Mouse (Mus musculus): ENCODE results near the gene Dnajc5. TPM values are rescaled to one million over a fixed set of nuclear protein-coding genes. Genes with fewer than 3 reads are reported as not detected.

Gene Dnajc5
- total RNA-seq, 2 experiments from 2014 or later, result 300 to 308 TPM

- no peak for DNase-seq (ENCODE audit: low spot score in 2 of 2)
- intact Hi-C loops (cut with DNase I), result no loop called here
Measured at GRCm38 (mm10) chr2:181568272-181569008, 48.2 kb downstream of the Dnajc5 start.

- intact Hi-C loops (cut with DNase I), result no loop called here
- DNase-seq (ENCODE audit: low spot score in 2 of 2), result no peak
Measured at GRCm38 (mm10) chr2:181569856-181570255, 49.6 kb downstream of the Dnajc5 start.

DNA sequence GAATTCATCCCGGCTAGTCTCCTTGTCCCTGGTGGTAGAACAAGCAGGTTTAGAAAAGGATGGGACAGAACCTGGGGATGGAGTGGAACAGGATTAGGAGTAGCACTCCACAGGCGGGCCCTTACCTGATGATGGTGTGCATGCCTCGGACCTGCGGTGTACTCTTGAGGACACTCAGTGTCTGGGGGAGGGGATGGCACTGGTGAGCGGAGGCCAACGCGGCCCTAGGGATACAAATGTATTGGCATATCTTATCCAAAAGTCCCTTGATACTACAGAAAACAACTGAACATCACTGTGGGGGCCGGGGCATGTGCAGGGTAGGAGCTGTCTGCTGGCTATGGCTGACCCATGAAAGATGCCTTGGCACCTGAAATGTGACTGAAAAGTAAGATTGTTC is 50.1 kb downstream of the Dnajc5 start:
- no peak for DNase-seq (ENCODE audit: low spot score in 2 of 2)
- intact Hi-C loops (cut with DNase I), result no loop called here

DNA sequence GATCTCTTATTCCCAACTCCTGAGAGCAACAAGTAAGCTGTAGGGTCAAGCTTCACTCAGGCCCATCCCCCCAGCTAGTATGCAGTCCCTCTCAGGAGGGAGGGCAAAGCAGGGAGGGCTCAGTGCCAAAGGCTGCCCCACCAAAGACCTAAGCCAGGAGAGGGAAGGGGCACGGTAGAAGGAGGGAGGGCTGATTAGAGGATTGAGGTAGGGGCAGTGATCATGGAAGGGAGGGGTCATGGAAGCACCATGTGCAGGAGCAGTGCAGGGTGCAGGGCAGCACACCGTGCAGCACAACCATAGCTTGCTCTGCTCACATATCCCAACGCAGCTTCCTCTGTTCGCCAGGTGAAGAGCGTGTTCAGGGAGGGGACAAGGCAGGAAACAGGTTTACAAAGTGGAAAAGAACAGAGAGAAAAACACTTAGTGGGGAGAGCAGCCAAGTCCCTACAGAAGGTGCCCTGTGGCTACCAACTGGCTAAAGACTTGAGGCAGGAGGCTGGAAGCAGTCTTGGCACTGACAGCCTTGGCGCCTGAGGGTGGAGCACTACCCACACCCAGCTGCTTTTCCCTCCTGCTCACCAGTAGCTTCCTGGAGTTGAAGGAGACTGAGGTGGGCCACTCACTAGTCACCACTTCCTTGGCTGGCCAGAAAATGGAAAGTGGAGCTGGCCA is 50.8 kb downstream of the Dnajc5 start:
- DNase-seq (ENCODE audit: low spot score in 2 of 2), result no peak
- intact Hi-C loops (cut with DNase I), result no loop called here

GRCm38 (mm10) chr2:181571941-181572670 is 51.8 kb downstream of the Dnajc5 start:
- no peak for DNase-seq (ENCODE audit: low spot score in 2 of 2)
- intact Hi-C loops (cut with DNase I), result no loop called here

GRCm38 (mm10) chr2:181572921-181573920 is 52.9 kb downstream of the Dnajc5 start:
- no peak for DNase-seq (ENCODE audit: low spot score in 2 of 2)
- intact Hi-C loops (cut with DNase I), result no loop called here

DNA sequence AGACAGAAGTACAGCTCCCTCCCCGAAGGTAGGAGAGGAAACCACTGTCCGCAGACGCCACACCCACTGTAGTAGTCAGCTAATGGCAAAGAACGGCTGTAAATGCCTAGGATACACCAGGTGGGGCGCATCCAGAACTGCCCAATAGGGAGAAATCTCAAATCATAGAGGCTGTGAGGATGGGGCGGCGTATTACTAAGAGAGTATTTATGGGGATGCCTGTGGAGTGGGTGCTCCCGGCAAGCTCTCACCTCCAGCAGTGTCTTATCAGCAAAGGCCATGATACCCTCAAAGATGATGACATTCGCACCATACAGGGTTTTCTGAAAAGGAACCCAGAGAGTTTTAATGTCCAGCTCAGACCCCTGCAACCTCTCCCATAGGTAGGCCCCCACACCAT is 53.7 kb downstream of the Dnajc5 start:
- intact Hi-C loops (cut with DNase I), result no loop called here
- no peak for DNase-seq (ENCODE audit: low spot score in 2 of 2)

DNA sequence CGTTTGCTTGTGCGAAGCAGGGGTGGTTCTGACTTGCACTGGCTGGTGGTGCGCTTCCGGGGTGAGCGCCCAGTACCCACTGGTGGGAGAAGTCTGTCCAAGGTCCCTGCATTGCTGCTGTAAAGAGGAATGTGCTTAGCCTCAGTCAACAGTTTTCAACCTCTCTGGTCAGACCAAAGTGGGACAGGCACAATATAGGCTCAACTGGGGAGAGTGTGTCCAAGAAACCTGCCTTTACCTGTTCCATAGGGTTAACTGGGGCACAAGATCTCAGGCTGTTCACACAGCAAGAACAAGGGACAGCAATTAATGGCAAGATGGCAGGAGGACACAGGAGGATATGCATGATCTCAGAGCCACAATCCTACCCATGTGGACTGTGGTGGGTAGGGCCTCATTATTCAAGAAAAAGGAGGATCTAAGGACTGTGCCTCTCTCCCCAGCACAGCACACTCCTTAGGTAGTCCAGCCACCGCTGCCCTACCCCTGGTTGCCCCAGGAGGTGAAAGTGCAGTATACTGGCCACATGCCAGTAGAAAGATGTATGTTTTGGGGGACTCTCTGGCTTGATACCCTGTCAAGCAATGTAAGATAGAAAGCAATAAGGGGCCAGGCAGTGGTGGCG is 54.7 kb downstream of the Dnajc5 start:
- DNase-seq (ENCODE audit: low spot score in 2 of 2), result no peak
- intact Hi-C loops (cut with DNase I), result loop anchor here (5.0 kb wide), 1 partner anchor 183 kb away; no protein-coding TSS in a partner anchor

GRCm38 (mm10) chr2:181576613-181577012 is 56.3 kb downstream of the Dnajc5 start:
- intact Hi-C loops (cut with DNase I), result loop anchor here (5.0 kb wide), 1 partner anchor 184 kb away; no protein-coding TSS in a partner anchor
- no peak for DNase-seq (ENCODE audit: low spot score in 2 of 2)

- DNase-seq (ENCODE audit: low spot score in 2 of 2), result no peak
- intact Hi-C loops (cut with DNase I), result loop anchor here (5.0 kb wide), 1 partner anchor 185 kb away; no protein-coding TSS in a partner anchor
Measured at GRCm38 (mm10) chr2:181577126-181577525, 56.8 kb downstream of the Dnajc5 start.

GRCm38 (mm10) chr2:181577981-181578581 is 57.8 kb downstream of the Dnajc5 start:
- no peak for DNase-seq (ENCODE audit: low spot score in 2 of 2)

GRCm38 (mm10) chr2:181578790-181579618 is 58.7 kb downstream of the Dnajc5 start:
- no peak for DNase-seq (ENCODE audit: low spot score in 2 of 2)
- intact Hi-C loops (cut with DNase I), result loop anchor here (5.0 kb wide), 1 partner anchor 187 kb away; no protein-coding TSS in a partner anchor

More at GRCm38 (mm10) chr2:181577981-181578581, 57.8 kb downstream of the Dnajc5 start:
- intact Hi-C loops (cut with DNase I), result loop anchor here (5.0 kb wide), 1 partner anchor 186 kb away; no protein-coding TSS in a partner anchor

- DNase-seq (ENCODE audit: low spot score in 2 of 2), result no peak
- intact Hi-C loops (cut with DNase I), result loop anchor here (5.0 kb wide), 2 partner anchors 57 to 187 kb away; partner anchors contain the start of gene Dnajc5
Measured at GRCm38 (mm10) chr2:181579681-181580080, 59.4 kb downstream of the Dnajc5 start.

- intact Hi-C loops (cut with DNase I), result loop anchor here (5.0 kb wide), 1 partner anchor 58 kb away; the partner anchor contains the start of gene Dnajc5
- no peak for DNase-seq (ENCODE audit: low spot score in 2 of 2)
Measured at GRCm38 (mm10) chr2:181580131-181580772, 60.0 kb downstream of the Dnajc5 start.

GRCm38 (mm10) chr2:181581016-181581401 is 60.7 kb downstream of the Dnajc5 start:
- peak; percentile 78 to 80 for DNase-seq (ENCODE audit: low spot score in 2 of 2)
- intact Hi-C loops (cut with DNase I), result loop anchor here (5.0 kb wide), 1 partner anchor 59 kb away; the partner anchor contains the start of gene Dnajc5

DNA sequence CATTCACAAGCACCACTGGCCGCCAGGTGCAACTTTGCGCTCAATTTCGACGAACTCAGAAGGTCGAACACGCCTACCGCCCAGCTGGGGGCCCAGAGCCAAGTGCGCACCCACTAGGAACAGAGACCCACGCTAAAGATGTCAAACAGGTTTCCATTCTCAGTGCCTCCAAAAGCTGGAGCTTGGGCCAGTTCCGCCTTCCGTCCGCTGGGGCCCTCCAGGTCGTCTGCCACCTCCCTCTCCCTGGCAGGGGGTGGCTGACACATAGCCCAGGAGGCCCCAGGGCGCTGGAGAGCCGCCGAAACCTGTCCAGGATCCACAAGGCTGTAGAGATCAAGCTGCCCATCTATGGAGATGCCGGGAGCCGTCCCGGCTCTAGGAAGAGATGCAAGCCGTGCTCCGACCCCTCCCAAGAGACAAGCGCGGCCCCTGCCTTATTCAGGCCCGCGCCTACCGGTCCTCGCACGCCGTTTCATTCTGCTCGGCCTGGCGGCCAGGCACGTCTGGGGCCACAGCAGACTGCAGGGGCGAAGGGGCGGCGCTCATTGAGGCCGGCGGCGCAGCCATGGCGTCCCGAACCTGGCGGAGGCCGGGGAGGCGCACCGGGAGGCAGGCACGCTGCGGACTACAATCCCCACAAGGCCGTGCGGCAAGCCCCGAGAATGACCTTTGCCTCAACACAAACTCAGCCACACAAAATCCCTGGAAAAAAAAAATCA is 61.3 kb downstream of the Dnajc5 start:
- DNase-seq (ENCODE audit: low spot score in 2 of 2), result peak; percentile 73 to 83
- intact Hi-C loops (cut with DNase I), result loop anchor here (5.0 kb wide), 1 partner anchor 59 kb away; the partner anchor contains the start of gene Dnajc5

Measured in left cerebral cortex, postnatal 14 days (tissue).